Mouse (Mus musculus) hindbrain, embryonic 16.5 days (tissue): ENCODE measurements around the gene Gm49322. TPM values are rescaled to one million over a fixed set of nuclear protein-coding genes. Genes with fewer than 3 reads are reported as not detected.

Source experiments
- ATAC-seq: fragments of 200-750 bp; cut with Nextera tagmentation; 2 replicates; pipeline ENCODE4 v1.8.0; 2017; ENCODE audit warnings: moderate TSS enrichment, moderate library complexity
- H3K27ac ChIP-seq: fragments of 300-500 bp; sonication (generic); 2 replicates; pipeline ENCODE4 v1.5.1; 2014; ENCODE audit warnings: low read depth, mild to moderate bottlenecking, control low read depth, low read length, moderate library complexity
- H3K27me3 ChIP-seq: fragments of 300-500 bp; sonication (generic); replicated peaks from 2 replicates; pipeline ENCODE4 v1.6.1; 2014; ENCODE audit warnings: low read length; ENCODE audit not compliant: control insufficient read depth, insufficient read depth
- H3K36me3 ChIP-seq: fragments of 300-500 bp; sonication (generic); 2 replicates; pipeline ENCODE4 v1.6.1; 2014; ENCODE audit warnings: mild to moderate bottlenecking, low read length, moderate library complexity, mixed read lengths; ENCODE audit not compliant: control insufficient read depth, insufficient read depth
- H3K4me1 ChIP-seq: fragments of 300-500 bp; sonication (generic); 2 replicates; pipeline ENCODE4 v1.6.1; 2014; ENCODE audit warnings: low read depth, low read length; ENCODE audit not compliant: control insufficient read depth, insufficient read depth
- H3K4me2 ChIP-seq: fragments of 300-500 bp; sonication (generic); 2 replicates; pipeline ENCODE4 v1.6.1; 2014; ENCODE audit warnings: mild to moderate bottlenecking, low read length, control low read depth, moderate library complexity
- H3K4me3 ChIP-seq: fragments of 300-500 bp; sonication (generic); 2 replicates; pipeline ENCODE4 v1.5.1; 2014; ENCODE audit warnings: mild to moderate bottlenecking, low read length, control low read depth, moderate library complexity
- H3K9ac ChIP-seq: fragments of 300-500 bp; sonication (generic); 2 replicates; pipeline ENCODE4 v1.6.1; 2014; ENCODE audit warnings: low read depth, mild to moderate bottlenecking, control low read depth, low read length, moderate library complexity
- H3K9me3 ChIP-seq: fragments of 300-500 bp; sonication (generic); 2 replicates; pipeline ENCODE4 v1.6.1; 2014; ENCODE audit warnings: mild to moderate bottlenecking, low read length, moderate library complexity; ENCODE audit not compliant: control insufficient read depth
- WGBS: fragments of 180-500 bp; shearing (Covaris S2); extraction: QIAGEN DNeasy Blood & Tissue Kit; methylation state at CpG from one replicate; pipeline ENCODE4 v1.1.7; 2014; 5-methylcytosine and 5-hydroxymethylcytosine counted together
- microRNA-seq: library from miRNA; unstranded; fragments of <30 nt; microRNA quantifications from one replicate; pipeline ENCODE4, GENCODE M21; 2017
- polyA plus RNA-seq: library from polyadenylated mRNA; unstranded; fragments of >200 nt; fragmentation: Nextera tagmentation; extraction: Ambion mirVana; gene quantifications from 2 replicates; pipeline ENCODE4 v1.2.1, GENCODE M21; 2015

Gm49322 gene
- polyA plus RNA-seq, 1 experiment from 2014 or later: 2.3 TPM

GRCm38 (mm10) chr10:80665016-80665380, 59.2 kb downstream of the Gm49322 start:
- no peak overlapping the region; the same call in 1 of the 2 replicates for H3K4me2 ChIP-seq
- ATAC-seq: no peak
- H3K27ac ChIP-seq: peak overlapping the region; percentile 61; the same call in 1 of the 2 replicates

More at GRCm38 (mm10) chr10:80665016-80665380, 59.2 kb downstream of the Gm49322 start:
- H3K36me3 ChIP-seq: peaks cover 34% of the 10 kb centered on the region
- no peak overlapping the region for H3K4me3 ChIP-seq
- peak overlapping the region; percentile 16; the same call in 1 of the 2 replicates for H3K9ac ChIP-seq
- 22% methylated on average over 10 of the region's 10 CpGs for WGBS
- H3K4me1 ChIP-seq: no peaks in the 10 kb centered on the region; the same call in 1 of the 2 replicates
- no peaks in the 10 kb centered on the region for H3K9me3 ChIP-seq
- H3K27me3 ChIP-seq: no peaks in the 10 kb centered on the region

Small RNA genes lying within 50 kb of the gene (microRNA-seq; reads per million reads assigned to microRNA genes)
- not detected for gene Mir6912

Other genes starting within 250 kb of the Gm49322 start
- gene Plk5, start 249.6 kb upstream of the Gm49322 start, polyA plus RNA-seq: 9.3 and 11.0 TPM in 2 replicates
- 9.1 and 9.2 TPM in 2 replicates for gene Mex3d, start 218.4 kb upstream of the Gm49322 start, polyA plus RNA-seq
- 196 and 207 TPM in 2 replicates for gene Mbd3, start 206.5 kb upstream of the Gm49322 start, polyA plus RNA-seq
- 704 and 759 TPM in 2 replicates for gene Uqcr11, start 199.2 kb upstream of the Gm49322 start, polyA plus RNA-seq
- gene Tcf3, start 172.4 kb upstream of the Gm49322 start, polyA plus RNA-seq: 32.5 and 45.3 TPM in 2 replicates
- gene Onecut3, start 111.2 kb upstream of the Gm49322 start, polyA plus RNA-seq: 1.2 and 1.3 TPM in 2 replicates
- gene Atp8b3, start 66.9 kb upstream of the Gm49322 start, polyA plus RNA-seq: 1.5 and 1.6 TPM in 2 replicates
- 25.8 and 26.5 TPM in 2 replicates for gene Rexo1, start 44.5 kb upstream of the Gm49322 start, polyA plus RNA-seq
- 5.1 and 5.8 TPM in 2 replicates for gene Klf16, start 28.7 kb upstream of the Gm49322 start, polyA plus RNA-seq
- gene Abhd17a, start 15.7 kb upstream of the Gm49322 start, polyA plus RNA-seq: 127 and 130 TPM in 2 replicates
- gene Scamp4, start 3.1 kb upstream of the Gm49322 start, polyA plus RNA-seq: 73.6 and 80.8 TPM in 2 replicates
- gene Adat3, start 3.1 kb upstream of the Gm49322 start, polyA plus RNA-seq: 5.2 and 6.4 TPM in 2 replicates
- 24.9 and 77.7 TPM in 2 replicates for gene Csnk1g2, start 16.8 kb downstream of the Gm49322 start, polyA plus RNA-seq
- gene Btbd2, start 51.0 kb downstream of the Gm49322 start, polyA plus RNA-seq: 21.2 and 83.2 TPM in 2 replicates
- 35.6 and 55.7 TPM in 2 replicates for gene Mknk2, start 72.1 kb downstream of the Gm49322 start, polyA plus RNA-seq
- 56.9 and 59.5 TPM in 2 replicates for gene Mob3a, start 96.0 kb downstream of the Gm49322 start, polyA plus RNA-seq
- 43.7 and 50.4 TPM in 2 replicates for gene Izumo4, start 96.2 kb downstream of the Gm49322 start, polyA plus RNA-seq
- gene Ap3d1, start 136.2 kb downstream of the Gm49322 start, polyA plus RNA-seq: 102 and 105 TPM in 2 replicates
- gene Dot1l, start 149.2 kb downstream of the Gm49322 start, polyA plus RNA-seq: 13.2 and 16.9 TPM in 2 replicates
- gene Sf3a2, start 192.2 kb downstream of the Gm49322 start, polyA plus RNA-seq: 44.7 and 59.9 TPM in 2 replicates
- gene Plekhj1, start 192.6 kb downstream of the Gm49322 start, polyA plus RNA-seq: 129 and 140 TPM in 2 replicates
- not detected in 2 replicates for gene Amh, start 199.2 kb downstream of the Gm49322 start, polyA plus RNA-seq
- gene Jsrp1, start 207.5 kb downstream of the Gm49322 start, polyA plus RNA-seq: 1.1 and 1.2 TPM in 2 replicates
- 1,272 and 1,293 TPM in 2 replicates for gene Oaz1, start 220.6 kb downstream of the Gm49322 start, polyA plus RNA-seq
- 22.1 and 23.3 TPM in 2 replicates for gene Lingo3, start 238.0 kb downstream of the Gm49322 start, polyA plus RNA-seq
- 197 and 208 TPM in 2 replicates for gene Lsm7, start 249.2 kb downstream of the Gm49322 start, polyA plus RNA-seq
- 92.4 and 97.5 TPM in 2 replicates for gene Sppl2b, start 249.3 kb downstream of the Gm49322 start, polyA plus RNA-seq